Mouse (Mus musculus) megakaryocyte, embryonic 14.5 days (primary cell): ENCODE results near the gene Ube4b.

Source experiments
- FLI1 ChIP-seq: IDR thresholded peaks from 2 replicates; pipeline ENCODE4 v1.6.1; 2012; ENCODE audit warnings: low read length, inconsistent platforms, mixed read lengths
- GATA1 ChIP-seq: IDR thresholded peaks from 3 replicates; pipeline ENCODE4 v1.6.1; 2012; ENCODE audit warnings: mixed read lengths, low read length, inconsistent platforms, borderline replicate concordance

GRCm38 (mm10) chr4:149414259-149414658 is 12.3 kb downstream of the Ube4b start:
- TF ChIP-seq GATA1 (no peak), FLI1 (no peak)
